ENCODE assay signal across 8 mouse cellular contexts in genomic region chr7:49456148-49456547, GRCm38 (mm10).
DNase-seq lines count a peak whose midpoint lies in the region.

No protein-coding gene starts in this region.

- DNase-seq in adrenal gland, adult (ENCODE audit: inconsistent age in 2 of 2, low spot score in 1 of 2): peak; percentile 28 to 68
- no peak for DNase-seq in adrenal gland, postnatal 4 days (ENCODE audit: low spot score in 2 of 2)
- peak; percentile 70 for DNase-seq in left cerebral cortex, postnatal 4 days
- no peak for DNase-seq in left cerebral cortex, postnatal 36 days (ENCODE audit: low spot score in 2 of 2)
- peak; percentile 4 for DNase-seq in c-Kit-negative CD71-positive TER-119-positive erythroid progenitor cells, embryonic 14.5 days (ENCODE audit: low read depth, low spot score)
- DNase-seq in forelimb bud, embryonic 11.5 days (ENCODE audit: low read depth, low spot score): peak; percentile 68
- DNase-seq in lung, postnatal 25 days (ENCODE audit: low spot score): peak; percentile 38
- peak; percentile 68 for DNase-seq in splenic B cell, adult 2 months (ENCODE audit: low read depth, low spot score)

- intact Hi-C loops in left cerebral cortex, postnatal 4 days (cut with DNase I): no loop called here
- intact Hi-C loops in left cerebral cortex, postnatal 36 days (cut with DNase I): no loop called here

- no peaks in the 10 kb centered on the region for H3K27me3 ChIP-seq in splenic B cell, adult 2 months (ENCODE audit: control insufficient read depth, insufficient read depth, low read length, poor library complexity, severe bottlenecking)

- H3K36me3 ChIP-seq in splenic B cell, adult 2 months (ENCODE audit: control insufficient read depth, insufficient read depth, low read length, poor library complexity, severe bottlenecking): no peaks in the 10 kb centered on the region

Comparison
In these comparisons a context has a peak if more than half of its experiments do, and no peak if none do; other contexts are left out.
1. DNase-seq: peak in adrenal gland, adult (2 of 2), left cerebral cortex, postnatal 4 days (single experiment), c-Kit-negative CD71-positive TER-119-positive erythroid progenitor cells, embryonic 14.5 days (single experiment), forelimb bud, embryonic 11.5 days (single experiment), lung, postnatal 25 days (single experiment) and splenic B cell, adult 2 months (single experiment); none in adrenal gland, postnatal 4 days (0 of 2) and left cerebral cortex, postnatal 36 days (0 of 2).